Mouse (Mus musculus): Measurements from ENCODE around the gene Unc93b1.
"Not testable (repeated sequence)": the region's sequence is repeated elsewhere in the genome, so short reads cannot be mapped to it uniquely, and the experiment has no call there.

Unc93b1 gene

DNA sequence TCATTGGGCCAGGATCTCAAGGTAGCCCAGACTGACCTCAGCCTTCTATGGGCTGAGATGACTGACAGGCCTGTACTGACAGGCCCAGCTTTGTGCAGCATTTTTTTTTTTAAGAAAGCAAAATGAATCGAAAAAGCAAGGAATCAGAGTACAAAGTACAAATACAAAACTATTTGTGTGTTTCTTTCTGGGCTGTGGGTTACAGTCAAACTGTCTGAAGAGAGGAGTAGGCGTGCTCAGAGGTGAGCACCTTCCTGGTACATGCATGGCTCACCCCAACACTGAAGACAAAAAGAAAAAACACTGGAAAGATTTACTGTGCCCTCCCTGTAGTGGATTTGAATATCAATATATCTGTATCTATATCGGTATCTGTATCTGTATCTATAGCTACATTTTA lies 12.8 kb downstream of the Unc93b1 start:
- DNase-seq (ENCODE audit: low spot score), result no peak

DNA sequence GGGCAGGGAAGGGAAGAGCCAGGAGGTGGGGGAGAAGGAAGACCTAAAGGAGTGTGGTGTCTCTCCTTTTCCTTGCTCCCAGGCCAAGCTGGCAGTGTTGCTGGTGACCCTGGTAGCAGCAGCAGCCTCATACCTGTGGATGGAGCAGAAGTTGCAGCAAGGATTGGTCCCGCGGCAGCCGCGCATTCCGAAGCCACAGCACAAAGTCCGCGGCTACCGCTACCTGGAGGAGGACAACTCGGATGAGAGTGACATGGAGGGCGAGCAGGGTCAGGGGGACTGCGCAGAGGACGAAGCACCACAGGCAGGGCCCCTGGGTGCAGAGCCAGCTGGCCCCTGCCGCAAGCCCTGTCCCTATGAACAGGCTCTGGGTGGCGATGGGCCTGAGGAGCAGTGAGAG lies 13.6 kb downstream of the Unc93b1 start:
- DNase-seq (ENCODE audit: low spot score), result no peak

DNA sequence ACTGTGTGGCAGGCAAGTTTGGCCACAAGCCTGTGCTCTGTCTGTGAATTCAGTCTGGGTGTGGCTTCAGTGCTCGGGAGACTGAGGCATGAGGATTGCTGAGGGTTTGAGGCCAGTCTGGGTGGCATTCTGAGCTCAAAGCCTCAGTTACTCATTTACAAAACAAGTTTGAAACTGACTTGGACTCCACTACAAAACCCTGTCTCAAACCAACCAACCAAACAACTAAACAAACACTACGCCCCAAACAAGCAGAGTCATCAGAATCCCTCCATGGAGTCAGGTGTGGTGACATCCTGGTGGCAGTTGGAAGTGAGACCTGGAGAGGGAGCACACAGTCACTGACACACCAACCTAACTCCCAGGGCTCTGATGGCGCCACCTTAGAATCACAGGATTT lies 15.3 kb downstream of the Unc93b1 start:
- no peak for DNase-seq (ENCODE audit: low spot score)

DNA sequence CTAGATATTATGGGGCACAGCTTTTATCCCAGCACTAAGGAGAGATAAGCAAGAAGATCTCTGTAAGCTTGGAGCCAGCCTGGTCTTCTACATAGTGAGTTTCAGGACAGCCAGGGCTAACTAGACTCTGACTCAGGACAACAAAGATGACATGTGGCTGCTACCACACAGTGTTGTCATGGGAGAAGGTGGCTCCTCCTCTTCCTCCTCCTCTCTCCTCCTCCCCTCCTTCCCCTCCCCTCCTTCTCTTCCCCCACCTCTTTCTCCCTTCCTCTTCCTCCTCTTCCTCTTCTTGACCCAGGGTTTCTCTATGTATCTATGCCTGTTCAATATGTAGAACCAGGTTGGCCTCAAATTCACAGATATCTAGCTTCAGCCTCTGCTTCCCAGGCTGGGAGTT lies 16.5 kb downstream of the Unc93b1 start:
- DNase-seq (ENCODE audit: low spot score), result no peak

DNA sequence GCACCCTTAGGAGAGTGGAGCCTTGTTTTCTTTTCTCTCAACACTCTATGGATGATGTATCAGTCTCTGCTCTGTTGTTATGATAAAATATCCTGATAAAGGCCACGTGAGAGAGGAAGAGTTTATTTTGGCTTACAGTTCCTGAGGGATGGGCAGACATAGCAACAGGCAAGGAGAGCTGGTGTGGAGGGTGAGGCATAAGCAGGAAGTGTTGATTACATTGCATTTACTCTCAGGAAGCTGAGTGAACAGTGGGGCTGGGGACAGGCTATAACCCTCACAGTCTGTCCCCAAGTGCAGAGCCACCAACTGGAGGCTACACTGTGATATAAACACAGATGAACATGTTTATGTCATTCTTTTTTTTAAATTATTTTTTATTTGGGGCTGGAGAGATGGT lies 17.1 kb downstream of the Unc93b1 start:
- no peak for DNase-seq (ENCODE audit: low spot score)

DNA sequence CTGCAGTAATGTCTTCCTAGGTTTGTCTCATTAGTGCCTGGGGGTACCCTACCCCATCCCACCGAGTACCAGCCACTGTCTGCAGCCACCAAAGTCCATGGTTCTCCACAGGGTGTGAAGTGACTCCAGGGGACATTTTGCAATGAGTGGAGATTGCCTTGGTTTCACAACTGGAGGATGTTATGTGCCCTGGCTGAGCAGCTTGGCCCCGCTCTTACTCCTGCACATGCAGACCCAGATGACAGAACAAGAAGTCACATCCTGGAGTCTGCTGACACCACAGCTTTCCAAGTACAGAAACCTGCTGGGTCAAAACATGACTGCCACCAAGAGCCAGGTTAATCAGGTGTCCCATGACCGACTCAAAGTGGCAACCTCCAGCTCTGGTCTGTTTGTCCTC lies 20.0 kb downstream of the Unc93b1 start:
- DNase-seq (ENCODE audit: low spot score), result no peak

DNA sequence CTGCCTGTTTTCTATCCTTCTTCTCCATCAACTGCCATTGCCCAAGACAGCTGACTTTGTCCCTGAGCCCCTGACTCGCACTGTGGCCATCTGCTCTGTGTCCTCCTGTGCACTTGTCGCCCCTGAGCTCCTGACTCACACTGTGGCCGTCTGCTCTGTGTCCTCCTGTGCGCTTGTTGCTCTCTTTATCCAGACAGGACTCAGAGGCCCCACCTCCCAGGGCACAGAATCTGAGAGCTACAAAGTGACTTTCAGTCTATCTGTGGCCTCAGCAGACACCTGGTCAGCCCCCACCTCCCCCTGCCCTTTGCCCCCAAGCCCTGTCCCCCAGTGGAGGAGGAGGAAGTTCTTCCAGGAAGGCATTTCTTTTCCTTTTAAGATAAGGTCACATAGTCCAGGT lies 20.8 kb downstream of the Unc93b1 start:
- DNase-seq (ENCODE audit: low spot score), result no peak

DNA sequence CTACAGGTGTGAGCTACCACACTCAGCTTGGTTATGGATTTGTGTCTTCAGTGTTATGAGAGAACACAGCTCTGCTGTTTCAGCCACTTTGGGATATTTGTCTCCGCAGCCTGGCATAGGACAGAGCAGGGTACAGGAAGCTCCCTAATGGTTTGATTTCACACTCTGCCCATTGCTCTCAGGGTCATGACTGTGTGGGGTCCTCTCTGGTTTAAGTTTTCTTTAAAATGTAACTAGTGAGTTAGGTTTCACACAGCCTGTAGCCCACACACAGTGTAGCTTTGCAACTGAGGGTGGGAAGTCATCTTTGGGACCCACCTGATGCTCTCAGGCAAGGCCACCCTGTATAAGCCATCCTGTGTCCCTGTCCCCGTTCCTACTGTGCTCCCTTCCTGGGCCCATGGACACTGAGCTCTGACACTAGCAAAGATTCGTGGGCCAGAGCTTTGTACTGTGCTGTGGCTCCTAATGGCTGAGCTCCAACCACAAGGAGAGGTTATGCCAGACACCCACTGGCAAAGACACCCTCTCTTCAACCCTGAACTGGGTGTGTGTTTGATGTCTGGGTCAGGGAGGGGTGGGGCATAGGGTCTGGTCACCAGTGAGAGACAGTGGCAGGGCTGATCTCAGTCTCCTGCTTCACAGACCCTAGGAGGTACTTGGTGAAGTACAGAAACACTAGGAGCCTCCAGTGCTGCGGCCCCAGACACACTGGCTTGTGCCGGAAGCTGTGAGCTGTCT lies 22.5 kb downstream of the Unc93b1 start:
- DNase-seq (ENCODE audit: low spot score), result not testable (repeated sequence)

DNA sequence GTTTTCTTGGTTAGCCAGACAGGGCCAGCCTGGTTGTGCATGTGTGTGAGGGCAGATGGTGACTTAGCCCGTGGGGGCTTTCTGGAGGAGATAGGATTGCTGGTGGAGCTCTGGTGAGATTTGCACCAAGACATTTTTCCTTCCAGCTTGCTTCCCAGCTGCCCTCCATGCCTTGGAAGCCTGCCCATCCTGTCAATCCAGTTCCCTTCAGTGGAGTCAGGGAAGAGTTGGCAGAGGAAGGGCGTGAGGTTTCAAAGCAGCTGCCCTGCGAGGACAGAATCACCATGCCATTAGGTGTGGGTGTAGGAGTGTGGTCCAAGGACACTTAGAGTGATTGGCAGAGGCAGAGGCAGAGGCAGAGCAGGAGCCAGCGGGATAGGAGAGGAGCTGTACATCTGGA lies 23.5 kb downstream of the Unc93b1 start, which contains the start of gene Aldh3b3:
TSS of gene Aldh3b3 (plus strand) at position 176 of the 400 bp plus-strand sequence.
- no peak for DNase-seq (ENCODE audit: low spot score)

DNA sequence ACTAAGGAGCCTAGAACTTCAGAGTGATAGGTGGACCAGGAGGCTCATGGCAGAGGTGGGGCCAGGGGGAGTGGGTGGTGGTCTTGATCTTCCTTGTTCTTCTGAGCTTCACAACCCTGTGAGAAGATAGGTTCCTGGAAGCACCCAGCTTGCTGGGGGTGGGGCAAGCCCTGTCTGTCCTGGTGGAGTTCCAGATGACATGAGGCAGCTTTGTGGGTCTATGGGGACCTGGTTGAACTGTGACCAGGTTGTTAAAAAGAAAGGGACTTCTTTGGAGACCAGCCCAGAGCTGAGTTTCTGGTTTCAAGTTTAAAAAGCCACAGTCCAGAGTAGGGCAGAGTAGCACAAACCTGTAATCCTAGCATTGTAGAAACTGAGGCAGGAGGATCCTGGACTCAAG lies 24.0 kb downstream of the Unc93b1 start:
- DNase-seq (ENCODE audit: low spot score), result no peak

DNA sequence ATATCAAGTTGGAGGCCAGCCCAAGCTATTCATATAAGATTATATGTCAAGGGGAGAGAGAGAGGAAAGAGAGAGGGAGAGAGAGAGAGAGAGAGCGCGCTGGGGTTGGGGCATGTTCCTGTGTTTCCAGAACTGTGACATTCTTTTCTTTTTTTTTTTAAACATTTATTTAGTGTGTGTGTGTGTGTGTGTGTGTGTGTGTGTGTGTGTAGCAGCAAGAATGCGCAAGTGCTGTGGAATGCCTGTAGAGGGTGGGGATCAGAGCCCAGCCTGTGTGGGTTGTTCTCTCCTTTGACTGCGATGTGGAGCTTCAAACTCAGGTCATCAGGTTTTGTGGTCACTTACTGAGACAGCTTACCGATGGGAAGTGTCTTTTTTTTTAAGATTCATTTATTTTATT lies 25.2 kb downstream of the Unc93b1 start:
- peak; percentile 62 for DNase-seq (ENCODE audit: low spot score)

DNA sequence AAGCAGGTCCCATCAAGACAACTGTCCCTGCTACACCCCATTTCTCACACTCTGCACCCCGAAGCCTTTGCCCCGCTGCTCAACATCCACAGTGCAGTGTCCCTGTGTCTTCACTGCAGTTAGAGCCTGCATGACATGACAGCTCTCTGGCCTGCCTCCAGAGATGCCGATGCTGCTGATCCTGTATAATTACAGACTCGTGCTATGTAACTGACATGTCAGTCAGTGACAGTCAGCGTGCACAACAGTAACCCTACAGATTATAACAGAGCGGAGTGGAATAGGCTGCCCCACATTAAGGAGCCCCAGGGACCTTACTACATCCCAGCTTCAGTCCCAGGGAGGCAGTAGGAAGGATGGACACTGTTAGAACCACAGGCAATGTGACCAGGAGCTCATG lies 26.8 kb downstream of the Unc93b1 start:
- DNase-seq (ENCODE audit: low spot score), result not testable (repeated sequence)

DNA sequence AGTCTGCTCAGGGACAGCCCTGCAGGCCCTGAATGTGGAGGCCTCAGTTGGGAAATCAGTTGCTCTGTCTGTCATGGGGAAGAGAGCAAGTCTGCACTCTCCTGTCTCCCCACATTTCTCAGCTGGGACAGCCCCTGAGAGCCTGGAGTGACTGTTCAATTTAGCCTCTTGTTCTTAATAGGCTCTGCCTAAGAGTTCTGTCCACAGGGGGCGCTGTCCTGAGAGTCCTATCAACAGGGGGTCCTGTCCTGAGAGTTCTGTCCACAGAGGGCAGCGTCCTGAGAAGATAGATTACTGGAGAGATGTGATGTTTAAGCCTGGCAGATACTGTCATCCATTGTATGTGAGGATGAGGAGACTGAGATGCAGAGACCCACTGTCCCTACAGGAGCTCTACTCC lies 27.5 kb downstream of the Unc93b1 start:
- peak; percentile 48 for DNase-seq (ENCODE audit: low spot score)

DNA sequence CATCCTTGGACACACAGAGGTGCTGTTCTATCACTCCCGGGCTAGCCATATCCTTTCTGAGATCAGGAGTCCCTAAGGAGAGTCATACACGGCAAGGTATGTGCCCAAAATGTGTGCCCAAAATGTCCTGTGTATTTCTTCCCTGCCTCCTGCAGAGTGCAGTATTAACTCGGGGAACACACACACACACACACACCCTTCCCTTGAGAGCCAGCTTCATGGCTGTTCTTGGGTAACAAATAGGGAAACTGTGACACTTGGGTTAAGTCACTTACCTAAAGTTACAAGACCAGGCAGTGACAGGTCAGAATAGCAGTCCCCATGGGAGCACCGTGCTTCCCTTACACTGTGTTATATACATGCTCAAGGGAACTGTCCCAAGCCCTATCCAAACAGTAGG lies 29.0 kb downstream of the Unc93b1 start:
- no peak for DNase-seq (ENCODE audit: low spot score)

DNA sequence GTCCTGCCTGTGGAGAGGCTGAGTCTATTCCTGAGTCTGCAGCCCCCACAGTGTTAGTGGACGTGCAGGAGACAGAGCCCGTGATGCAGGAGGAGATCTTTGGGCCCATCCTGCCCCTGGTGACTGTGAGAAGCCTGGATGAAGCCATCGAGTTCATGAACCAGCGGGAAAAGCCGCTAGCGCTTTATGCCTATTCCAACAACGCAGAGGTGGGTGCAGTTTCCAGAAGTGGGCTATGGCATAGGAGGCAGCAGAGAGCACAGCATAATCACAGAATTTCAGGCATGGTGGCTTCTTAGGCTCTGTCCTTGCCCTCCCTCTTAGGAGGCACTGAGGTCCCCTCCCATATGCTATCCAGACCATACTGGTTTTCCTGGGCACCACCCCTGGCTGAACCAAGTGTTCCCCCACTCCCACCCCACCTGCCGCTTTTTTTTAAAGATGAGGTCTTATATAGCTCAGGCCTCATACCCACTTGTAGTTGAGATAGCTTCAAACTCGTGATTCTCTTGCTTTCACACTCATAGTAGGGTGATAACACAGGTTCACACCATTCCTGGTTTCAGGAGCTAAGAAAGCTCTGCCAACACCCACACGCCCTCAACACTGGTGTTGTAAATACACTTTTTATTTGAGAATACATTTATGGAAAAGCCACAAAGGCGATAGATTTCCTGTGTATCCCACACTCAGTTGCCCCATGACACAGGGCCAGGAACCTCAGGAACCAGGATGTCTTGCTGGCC lies 31.5 kb downstream of the Unc93b1 start:
- DNase-seq (ENCODE audit: low spot score), result no peak

DNA sequence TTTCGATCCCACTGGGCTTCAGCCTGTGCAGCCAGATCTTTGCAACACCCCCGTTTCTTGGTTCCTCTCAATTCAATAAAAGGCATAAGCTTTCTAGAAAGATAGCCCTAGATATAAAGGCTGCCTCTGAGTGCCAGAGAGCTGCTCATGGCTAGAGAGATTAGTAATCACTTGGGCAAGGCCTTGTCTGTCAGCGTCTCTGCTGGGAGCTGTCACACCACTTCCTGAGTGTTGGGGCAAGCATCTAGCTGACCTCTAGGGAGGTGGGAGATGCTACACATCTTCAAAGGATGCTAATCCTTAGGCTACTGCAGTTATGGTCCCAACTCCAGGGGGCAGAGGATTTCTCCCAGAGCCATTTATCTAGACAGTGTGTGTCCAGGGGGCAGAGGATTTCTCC lies 32.3 kb downstream of the Unc93b1 start:
- no peak for DNase-seq (ENCODE audit: low spot score)

DNA sequence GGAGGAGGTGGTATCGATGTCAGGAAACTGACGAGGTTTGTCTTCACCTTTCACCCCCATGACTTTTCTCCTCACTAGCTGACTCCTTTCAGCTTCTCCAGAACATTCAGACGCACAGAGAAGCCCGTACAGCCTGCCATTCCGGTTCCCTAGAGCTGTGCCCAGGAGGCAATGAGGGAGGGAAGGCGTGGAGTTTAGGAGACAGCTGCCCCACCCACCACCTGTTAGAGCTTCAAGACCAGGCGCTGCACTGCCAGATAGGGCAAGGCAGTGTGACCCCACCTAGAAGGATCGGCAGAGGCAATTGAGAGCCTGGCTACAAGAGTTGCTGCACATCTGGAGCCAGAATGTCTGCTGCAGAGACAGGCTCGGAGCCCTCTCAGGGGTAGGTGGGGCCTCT lies 37.2 kb downstream of the Unc93b1 start, which contains the start of gene Aldh3b2:
TSS of gene Aldh3b2 (plus strand) at position 100 of the 400 bp plus-strand sequence.
- peak; percentile 87 for DNase-seq (ENCODE audit: low spot score)

DNA sequence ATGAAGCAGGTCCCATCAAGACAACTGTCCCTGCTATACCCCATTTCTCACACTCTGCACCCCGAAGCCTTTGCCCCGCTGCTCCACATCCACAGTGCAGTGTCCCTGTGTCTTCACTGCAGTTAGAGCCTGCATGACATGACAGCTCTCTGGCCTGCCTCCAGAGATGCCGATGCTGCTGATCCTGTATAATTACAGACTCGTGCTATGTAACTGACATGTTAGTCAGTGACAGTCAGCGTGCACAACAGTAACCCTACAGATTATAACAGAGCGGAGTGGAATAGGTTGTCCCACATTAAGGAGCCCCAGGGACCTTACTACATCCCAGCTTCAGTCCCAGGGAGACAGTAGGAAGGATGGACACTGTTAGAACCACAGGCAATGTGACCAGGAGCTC lies 39.6 kb downstream of the Unc93b1 start:
- DNase-seq (ENCODE audit: low spot score), result not testable (repeated sequence)

DNA sequence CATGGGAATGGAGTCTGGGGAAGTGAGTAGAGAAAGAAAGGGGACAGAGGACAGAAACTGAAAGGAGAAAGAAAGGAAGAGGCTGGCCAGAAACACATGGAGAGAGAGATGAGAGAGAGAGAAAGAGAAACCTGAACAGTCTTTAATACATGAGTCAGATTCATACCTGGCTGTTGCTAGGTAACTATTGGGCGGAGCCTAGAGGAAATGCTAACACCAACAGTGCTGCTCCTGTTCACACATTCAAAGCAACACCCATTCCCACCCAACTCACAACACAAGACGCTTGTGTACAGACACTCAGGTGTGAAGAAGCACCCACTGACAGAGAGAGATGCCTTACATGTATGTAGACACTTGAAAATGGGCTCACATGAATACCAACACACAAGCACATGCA lies 40.9 kb downstream of the Unc93b1 start:
- no peak for DNase-seq (ENCODE audit: low spot score)

DNA sequence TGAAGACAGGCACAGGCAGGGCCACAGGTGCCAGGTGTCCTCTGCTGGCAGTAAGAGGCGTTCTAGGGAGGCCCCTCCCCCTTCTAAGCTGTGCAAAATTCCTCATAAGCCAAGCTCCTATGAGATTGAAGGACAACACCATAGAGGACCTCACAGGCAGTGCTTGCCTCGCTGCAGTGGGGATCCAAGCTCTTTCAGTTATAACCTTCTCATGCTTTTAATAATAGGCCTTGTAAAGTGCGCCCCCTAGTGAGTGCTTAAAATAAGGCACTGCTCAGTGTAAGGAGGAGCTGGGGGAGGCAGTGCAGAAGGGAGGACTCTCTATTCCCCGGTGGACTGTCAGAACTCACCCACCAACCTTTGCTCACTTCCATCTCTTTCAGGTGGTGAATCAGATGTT lies 45.3 kb downstream of the Unc93b1 start:
- DNase-seq (ENCODE audit: low spot score), result peak; percentile 84

DNA sequence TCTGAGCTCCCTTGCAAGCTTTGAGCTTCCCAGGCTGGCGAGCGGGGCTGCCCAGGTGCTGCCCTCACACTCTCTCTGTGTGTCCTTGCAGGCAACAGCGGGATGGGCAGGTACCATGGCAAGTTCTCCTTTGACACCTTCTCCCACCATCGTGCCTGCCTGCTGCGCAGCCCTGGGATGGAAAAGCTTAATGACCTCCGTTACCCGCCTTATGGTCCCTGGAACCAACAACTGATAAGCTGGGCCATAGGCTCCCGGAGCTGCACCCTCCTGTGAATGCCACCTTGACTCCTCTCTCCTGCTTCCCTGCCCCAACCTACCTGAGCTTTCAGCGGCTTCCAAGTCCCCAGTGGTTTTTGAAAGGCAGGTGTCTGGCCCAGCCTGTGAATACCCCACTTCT lies 45.9 kb downstream of the Unc93b1 start:
- DNase-seq (ENCODE audit: low spot score), result no peak

DNA sequence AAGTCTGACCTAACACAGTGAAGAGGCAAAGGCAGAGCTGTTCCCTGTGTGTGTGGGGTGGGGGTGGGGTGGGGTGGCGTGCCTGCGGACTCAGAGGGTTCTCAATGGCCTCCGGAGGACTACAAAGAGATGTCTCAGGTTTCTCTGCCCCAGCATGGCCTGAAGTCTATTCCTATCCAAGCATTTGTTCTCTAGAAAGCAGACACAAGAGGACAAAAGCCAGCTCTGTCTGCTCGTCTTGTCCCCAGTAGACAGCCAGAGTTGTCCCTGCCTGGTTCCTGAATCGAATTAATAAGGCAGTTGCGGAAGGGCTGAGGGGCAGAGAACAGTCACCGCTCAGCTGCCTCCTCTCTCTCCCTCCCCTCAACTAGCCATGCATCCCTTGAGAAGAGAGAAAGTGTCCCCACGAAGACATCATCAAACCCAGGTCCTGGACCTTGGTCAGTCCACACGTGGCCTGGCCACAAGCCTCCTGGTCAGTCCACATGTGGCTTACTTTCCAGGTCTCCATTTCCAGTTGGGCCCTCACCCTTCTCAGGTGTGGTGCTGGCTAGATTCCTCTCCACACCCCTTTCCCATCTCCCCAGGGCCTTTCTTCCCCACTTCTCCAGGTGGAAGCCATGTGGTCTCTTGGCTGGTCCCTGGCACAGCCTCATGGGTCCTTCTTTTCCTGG lies 48.7 kb downstream of the Unc93b1 start:
- no peak for DNase-seq (ENCODE audit: low spot score)

DNA sequence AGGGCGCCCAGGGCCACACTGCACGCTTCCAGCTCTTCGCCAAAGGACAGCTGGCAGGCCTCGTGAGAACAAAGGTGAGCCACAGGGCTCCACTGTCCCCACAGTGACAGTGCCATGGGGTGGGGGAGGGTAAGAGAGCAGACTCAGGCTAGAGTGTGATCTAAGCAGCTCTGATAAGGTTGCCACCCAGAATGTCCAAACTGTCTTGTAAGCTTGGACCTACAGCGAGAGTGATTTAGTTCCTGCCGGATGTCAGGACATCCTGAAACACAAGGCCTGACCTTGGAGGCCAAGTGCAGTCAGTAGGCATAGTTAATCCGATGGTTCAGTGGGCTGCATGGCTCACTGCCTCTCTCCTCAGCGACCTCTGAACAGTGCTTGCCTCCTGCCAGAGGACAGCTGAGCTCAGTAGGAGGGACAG lies 50.3 kb downstream of the Unc93b1 start:
- DNase-seq (ENCODE audit: low spot score), result no peak
